Mouse (Mus musculus) bone marrow, adult 2 months (tissue): ENCODE results near the gene Ifi27.

Source experiments
- CTCF ChIP-seq: fragments of 200-500 bp; IDR thresholded peaks from 2 replicates; pipeline ENCODE4 v1.5.1; 2011; ENCODE audit warnings: low read length, control low read depth; ENCODE audit not compliant: control insufficient read depth, insufficient read depth
- POLR2A ChIP-seq: fragments of 200-500 bp; IDR thresholded peaks from 2 replicates; pipeline ENCODE4 v1.6.1; 2011; ENCODE audit warnings: low read depth, mild to moderate bottlenecking, control low read depth, low read length, borderline replicate concordance; ENCODE audit not compliant: control insufficient read depth

DNA sequence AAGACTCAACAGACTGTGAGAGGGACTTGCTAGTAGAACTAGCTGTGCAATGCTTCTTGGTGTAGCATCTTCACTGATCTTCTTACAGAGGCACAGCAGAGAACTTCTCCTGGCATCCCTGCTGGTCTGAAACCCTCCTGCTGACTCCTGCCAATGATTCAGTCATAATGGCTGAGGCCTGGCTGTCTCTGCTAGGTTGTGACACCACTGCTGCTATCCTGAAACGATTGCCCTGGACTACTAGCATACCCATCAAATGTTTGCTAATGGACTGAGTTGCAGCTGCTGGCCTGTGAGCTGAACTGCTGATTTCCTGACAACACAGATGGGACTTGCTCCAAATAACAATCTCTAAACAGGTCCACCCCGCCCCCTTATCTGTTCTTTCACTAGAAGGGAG is 40.5 kb downstream of the Ifi27 start:
- TF ChIP-seq CTCF (no peak), POLR2A (no peak)
